Mouse (Mus musculus) retina, postnatal 1 day (tissue): ENCODE measurements at regions not wholly inside any gene's neighbourhood (a gene's known extent, or its start where the extent isn't known, plus 50 kb on each side); places are given as distances from the start of the nearest gene placed in this dataset.

Experiments
- DNase-seq: peaks from one replicate; pipeline ENCODE4 v3.0.0-alpha.2; 2012

DNA sequence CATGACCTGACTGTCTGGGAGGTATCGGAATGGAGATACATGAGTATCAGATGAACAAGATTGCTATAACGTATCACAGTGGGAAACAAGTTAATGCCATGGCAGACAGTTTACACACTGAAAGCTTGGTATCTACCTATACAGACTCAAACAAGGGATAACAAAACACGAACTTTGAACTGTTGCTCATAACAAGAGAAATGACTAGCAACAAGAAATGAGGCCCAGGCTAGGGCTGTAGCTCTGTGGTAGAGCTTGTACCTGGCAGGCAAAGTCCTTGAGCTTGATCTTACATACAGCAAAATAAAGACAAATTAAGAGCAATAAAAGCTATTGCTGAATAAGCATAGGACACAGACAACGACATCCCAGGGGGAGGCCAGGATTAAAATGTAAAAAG lies 172.4 kb upstream of the Pln start:
- no peak for DNase-seq

DNA sequence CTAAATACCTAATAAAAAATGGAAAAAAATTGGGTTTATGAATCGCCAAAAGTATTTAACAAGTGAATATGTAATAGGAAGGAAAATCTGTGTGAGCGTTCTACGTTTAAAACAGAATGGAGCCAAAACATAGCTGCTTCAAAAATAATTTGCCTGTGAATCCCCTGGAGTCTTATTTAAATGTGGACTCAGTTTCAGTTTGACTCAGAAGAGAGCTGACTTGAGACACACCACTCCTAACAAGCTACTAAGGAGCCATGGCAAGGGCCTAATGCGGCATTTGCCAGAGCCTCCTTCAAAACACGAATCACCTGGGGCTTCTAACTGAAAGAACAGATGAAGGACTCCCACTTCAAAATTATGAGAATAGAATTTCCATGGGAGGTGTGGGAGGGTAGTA lies 169.7 kb upstream of the Pln start:
- no peak for DNase-seq

DNA sequence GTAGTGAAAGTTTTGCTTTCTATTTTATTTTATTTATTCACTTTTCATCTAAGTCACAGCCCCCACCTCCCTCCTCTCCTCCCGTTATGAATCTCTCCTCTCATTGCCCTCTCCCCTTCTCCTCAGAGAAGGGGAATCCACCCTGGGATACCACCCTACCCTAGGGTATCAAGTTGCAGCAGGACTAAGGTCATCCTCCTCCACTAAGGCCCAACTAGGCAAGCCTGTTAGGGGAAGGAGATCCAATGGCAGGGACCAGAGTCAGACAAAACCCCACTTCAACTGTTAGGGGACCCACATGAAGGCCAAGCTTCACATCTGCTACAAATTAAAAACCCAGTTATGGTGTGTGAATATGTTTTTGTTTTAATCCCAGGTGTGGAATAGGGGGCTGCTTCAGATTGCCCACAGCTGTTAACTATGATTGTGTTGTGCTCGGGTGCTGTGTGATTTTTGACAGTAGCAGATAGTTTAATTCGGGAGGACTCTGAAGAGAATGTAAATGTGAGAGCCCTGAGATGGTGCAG lies 163.4 kb upstream of the Pln start:
- no peak for DNase-seq

DNA sequence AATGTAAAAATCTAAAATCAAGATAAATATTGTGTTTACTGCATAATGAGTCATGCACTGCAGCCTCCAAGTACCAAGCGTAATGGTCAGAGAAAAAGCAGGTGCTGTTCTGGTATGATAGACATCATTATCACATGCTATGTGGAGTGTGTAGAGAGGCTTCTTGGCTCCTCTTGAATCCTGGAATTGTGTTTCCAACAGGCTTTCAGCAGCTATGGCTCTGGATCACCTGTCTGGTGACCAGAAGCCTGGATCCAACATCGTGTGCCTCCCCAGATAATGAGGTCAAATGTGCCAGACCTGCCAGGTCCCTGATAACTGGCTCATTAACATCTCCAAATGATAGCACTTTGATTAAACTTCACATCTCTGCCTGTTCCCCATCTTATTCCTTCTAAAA lies 161.5 kb upstream of the Pln start:
- no peak for DNase-seq

DNA sequence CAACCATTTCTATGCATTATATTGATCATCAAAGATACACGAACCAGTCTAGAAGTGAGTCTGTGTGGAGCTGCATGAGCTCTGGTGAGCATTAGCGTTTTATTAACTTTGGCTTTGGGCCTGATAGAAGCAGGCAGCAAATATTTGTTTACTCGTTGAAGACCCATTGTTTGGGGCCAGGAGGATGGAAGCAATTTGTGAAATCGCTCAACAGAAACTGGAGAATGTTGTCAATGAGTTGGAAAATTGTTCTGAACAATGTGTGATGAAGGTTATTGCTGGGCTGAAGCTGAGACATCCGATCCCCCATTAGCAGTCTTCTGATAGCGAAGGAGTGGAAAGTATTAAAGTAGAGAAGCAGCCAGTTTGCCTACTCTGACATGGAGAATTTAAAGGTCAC lies 158.9 kb upstream of the Pln start:
- peak; percentile 73 for DNase-seq

DNA sequence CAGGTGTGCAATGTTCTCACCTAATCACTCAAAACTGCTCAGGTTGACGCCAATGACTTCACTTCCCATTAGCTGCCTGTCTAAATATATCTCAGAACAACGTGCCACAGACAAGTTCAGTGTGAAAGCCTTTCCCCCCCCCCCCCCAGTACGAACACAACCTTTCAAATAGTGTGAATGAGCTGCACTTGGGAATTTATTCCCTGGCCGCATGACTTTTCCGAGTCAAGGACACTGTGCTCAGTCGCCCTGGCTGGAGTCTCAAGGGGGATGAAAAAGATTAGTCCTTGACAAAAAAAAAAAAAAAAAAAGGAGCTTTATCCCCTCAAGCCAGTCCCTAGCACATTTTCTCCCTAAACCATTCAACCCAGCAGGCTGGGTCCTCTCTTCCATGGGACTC lies 158.4 kb upstream of the Pln start:
- DNase-seq: peak; percentile 16

DNA sequence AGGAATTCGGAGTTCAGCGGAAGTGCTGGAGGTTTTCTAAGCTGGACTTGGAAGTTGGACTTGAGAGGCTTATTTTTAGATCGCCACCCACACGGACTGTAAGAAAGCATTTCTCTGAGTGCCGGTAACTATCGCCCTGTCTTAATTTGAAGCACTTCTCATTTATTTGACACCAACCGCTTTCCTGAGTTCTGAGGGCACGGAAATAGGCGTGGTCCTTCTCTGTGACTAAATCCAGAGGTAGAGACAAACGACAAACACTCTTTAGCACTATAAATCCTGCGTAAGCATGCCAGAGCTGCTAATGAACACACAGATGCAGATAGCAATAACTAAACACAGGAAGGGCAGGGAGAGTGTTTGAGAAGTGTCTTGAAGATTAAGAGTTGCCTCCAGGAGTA lies 156.7 kb upstream of the Pln start:
- no peak for DNase-seq

DNA sequence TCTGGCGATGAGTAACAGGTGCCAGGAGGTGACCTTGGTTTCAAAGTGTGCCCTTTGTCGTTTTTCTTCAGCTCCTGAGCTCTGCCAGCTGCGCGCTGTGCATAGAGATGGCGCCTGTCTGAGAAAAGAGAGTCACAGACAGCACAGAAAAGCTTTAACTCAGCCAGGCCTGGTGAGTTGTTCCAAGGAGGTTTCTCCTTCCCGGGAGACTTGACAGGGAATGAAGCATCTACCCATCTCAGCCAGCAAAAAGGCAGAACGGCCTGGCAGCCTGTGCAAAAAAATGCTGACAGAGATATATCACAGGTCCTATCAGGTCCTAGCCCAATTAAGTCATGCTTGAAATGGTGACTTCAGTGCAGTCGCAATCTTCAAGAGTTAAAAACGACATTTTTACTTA lies 156.1 kb upstream of the Pln start:
- DNase-seq: no peak

DNA sequence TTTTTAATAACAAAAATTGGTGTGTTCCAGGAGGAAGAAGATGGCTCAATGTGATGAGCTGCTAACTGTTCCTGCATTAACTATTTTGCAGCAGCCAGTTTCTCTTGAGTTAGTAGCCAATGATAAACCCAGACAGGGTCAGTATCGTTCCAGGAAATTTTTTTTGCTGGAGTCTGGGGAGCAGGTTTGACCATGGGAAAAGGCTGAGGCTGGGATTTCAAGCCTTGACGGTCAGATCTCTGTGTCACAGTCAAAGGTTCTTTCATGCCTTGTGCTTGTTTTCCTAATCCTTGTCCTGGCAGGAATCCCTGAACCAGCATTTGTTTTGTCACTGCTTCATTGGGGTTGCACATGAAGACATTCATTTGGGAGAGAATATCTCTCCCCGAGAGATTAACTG lies 129.0 kb upstream of the Pln start:
- DNase-seq: no peak

DNA sequence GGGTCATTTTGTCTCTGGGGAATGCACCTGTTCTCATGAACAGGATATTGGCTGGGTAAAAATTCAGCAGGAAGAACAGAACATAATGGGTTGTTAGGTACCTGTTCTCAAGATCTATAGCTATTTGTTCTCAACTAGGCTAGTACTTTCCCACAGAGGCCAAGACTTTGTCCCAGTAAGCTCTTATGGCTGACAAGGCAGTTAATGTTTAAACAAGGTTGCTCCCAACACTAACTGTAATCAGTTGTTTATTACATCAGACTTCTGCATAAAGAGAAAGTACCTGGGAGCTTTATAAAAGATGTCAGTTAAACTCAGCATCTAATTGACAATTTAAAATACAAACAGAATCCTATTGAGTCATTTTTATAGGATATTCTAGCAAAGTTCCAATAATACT lies 127.6 kb upstream of the Pln start:
- DNase-seq: no peak
